11 mouse cellular contexts compared by ENCODE assay signal in genomic region chr5:71092475-71092874, GRCm38 (mm10). TPM values are rescaled to one million over a fixed set of nuclear protein-coding genes. Genes with fewer than 3 reads are reported as not detected.
DNase-seq lines count a peak whose midpoint lies in the region; ATAC-seq and TF ChIP-seq lines count a peak whose summit lies in the region.
"Had no signal": no experiment of that assay in that cellular context is flagged by ENCODE, and none has a peak within 500 bp of the region (broad histone marks: within the 10 kb centered on the region; RNA-seq: fewer than 3 reads in every experiment).

No protein-coding gene starts in this region.

- no peaks in the 10 kb centered on the region for H3K36me3 ChIP-seq in midbrain, embryonic 16.5 days (ENCODE audit: control insufficient read depth, insufficient read depth, low read length)
- H3K36me3 ChIP-seq: heart, embryonic 15.5 days had no signal

- no peak for TF ChIP-seq POLR2A in brain, embryonic 14.5 days (IDR thresholded peaks at IDR 0.05; ENCODE audit: borderline replicate concordance, extremely low read depth, insufficient read depth, insufficient read length, poor library complexity, severe bottlenecking)

- H3K4me3 ChIP-seq in layer of hippocampus, adult 2 months, result peak overlapping the region; percentile 92
- peak overlapping the region; percentile 9 for H3K4me3 ChIP-seq in midbrain, embryonic 16.5 days (ENCODE audit: low read depth, low read length)
- H3K4me3 ChIP-seq: heart, embryonic 15.5 days had no signal

- peak overlapping the region; percentile 100 for H3K27ac ChIP-seq in layer of hippocampus, adult 2 months
- H3K27ac ChIP-seq in midbrain, embryonic 16.5 days (ENCODE audit: low read length), result no peak overlapping the region
- H3K27ac ChIP-seq: heart, embryonic 15.5 days; macrophage had no signal

- no peaks in the 10 kb centered on the region for H3K9me3 ChIP-seq in midbrain, embryonic 16.5 days (replicated peaks; ENCODE audit: control insufficient read depth, low read length, poor library complexity, severe bottlenecking)
- H3K9me3 ChIP-seq: heart, embryonic 15.5 days had no signal

- H3K4me1 ChIP-seq in midbrain, embryonic 16.5 days (ENCODE audit: control insufficient read depth, insufficient read depth, low read length), result peaks cover 6% of the 10 kb centered on the region

- H3K27me3 ChIP-seq in midbrain, embryonic 16.5 days (ENCODE audit: control insufficient read depth, insufficient read depth, low read depth, low read length), result no peaks in the 10 kb centered on the region

- TF ChIP-seq CTCF in brain, embryonic 14.5 days (IDR thresholded peaks at IDR 0.05; ENCODE audit: borderline replicate concordance, extremely low read depth, insufficient read depth, insufficient read length), result peak; percentile 46; the same call in 1 of the 2 replicates
- TF ChIP-seq CTCF in layer of hippocampus, adult 2 months (conservative IDR thresholded peaks at IDR 0.05), result peak; percentile 64

- no peak overlapping the region for H3K9ac ChIP-seq in midbrain, embryonic 16.5 days (ENCODE audit: low read depth, low read length)
- H3K9ac ChIP-seq: heart, embryonic 15.5 days had no signal

- peak overlapping the region; percentile 47 for H3K4me2 ChIP-seq in midbrain, embryonic 16.5 days (ENCODE audit: low read length)
- H3K4me2 ChIP-seq: heart, embryonic 15.5 days had no signal

- DNase-seq in adrenal gland, postnatal 25 days, result peak; percentile 1
- no peak for DNase-seq in adrenal gland, postnatal 36 days
- DNase-seq in brain, embryonic 14.5 days (ENCODE audit: low read depth), result peak; percentile 87
- DNase-seq in layer of hippocampus, adult 2 months (ENCODE audit: low spot score in 2 of 2), result peak; percentile 31 to 63
- no peak for DNase-seq in heart, postnatal 36 days
- DNase-seq in spleen, postnatal 10 days (ENCODE audit: low spot score in 2 of 2), result no peak
- no peak for DNase-seq in thymus, postnatal 0 days (ENCODE audit: low spot score)

- no peak for ATAC-seq in midbrain, embryonic 16.5 days

- intact Hi-C loops in heart, postnatal 36 days (cut with DNase I), result no loop called here

RNA-seq across cellular contexts. Expression of gene Gabra2, which starts 3.2 kb away (rescaled TPM):
- total RNA-seq in adrenal gland, postnatal 25 days (2021), result 0.09 TPM in 1 of 2 replicates, not detected in the other
- total RNA-seq in adrenal gland, postnatal 36 days (2021), result under 1 TPM in 1 of 2 experiments, not detected in 1; 0.17 TPM
- 11.7 and 16.0 TPM in 2 replicates for polyA plus RNA-seq in brain, embryonic 14.5 days (2012; rRNA removed)
- total RNA-seq in layer of hippocampus, adult 2 months (2021), result 100 to 1,000 TPM; 140 to 145 TPM
- 75.1 and 78.0 TPM in 2 replicates for polyA plus RNA-seq in midbrain, embryonic 16.5 days (2015; fragmentation: Nextera tagmentation; extraction: Ambion mirVana)
- total RNA-seq in heart, postnatal 36 days (2021), result not detected
- polyA plus RNA-seq in thymus, postnatal 0 days (2015; fragmentation: Nextera tagmentation; extraction: Ambion mirVana), result 0.04 and 0.07 TPM in 2 replicates
- polyA plus RNA-seq: C2C12, macrophage had no signal

Comparison
In these comparisons a context has a peak if more than half of its experiments do, and no peak if none do; other contexts are left out.
1. DNase-seq: peak in adrenal gland, postnatal 25 days (single experiment), brain, embryonic 14.5 days (single experiment) and layer of hippocampus, adult 2 months (2 of 2); none in adrenal gland, postnatal 36 days (0 of 2), heart, postnatal 36 days (0 of 2), spleen, postnatal 10 days (0 of 2) and thymus, postnatal 0 days (single experiment).
2. RNA of gene Gabra2, which starts 3.2 kb away (total RNA-seq): 140 to 145 TPM in layer of hippocampus, adult 2 months; 0.17 TPM in adrenal gland, postnatal 36 days, 0.09 TPM in adrenal gland, postnatal 25 days and not detected in heart, postnatal 36 days; every median in the first group is over 100 times any median in the second.